Mouse (Mus musculus) liver, adult 2 months (tissue): ENCODE measurements around the gene Pcsk6. TPM values are rescaled to one million over a fixed set of nuclear protein-coding genes. Genes with fewer than 3 reads are reported as not detected.

ENCODE experiments used
- DNase-seq: peaks from one replicate; pipeline ENCODE4 v3.0.0-alpha.2; 2011; ENCODE audit warnings: low read depth, low spot score; ENCODE audit errors: extremely low read depth
- H3K27ac ChIP-seq: fragments of 200-500 bp; replicated peaks from 2 replicates; pipeline ENCODE4 v1.5.1; 2012; ENCODE audit warnings: low read depth, mild to moderate bottlenecking, control low read depth, inconsistent platforms, low read length; ENCODE audit not compliant: insufficient read depth
- H3K27me3 ChIP-seq: fragments of 200-500 bp; 2 replicates; pipeline ENCODE4 v1.6.1; 2012; ENCODE audit warnings: mild to moderate bottlenecking, moderate library complexity, low read length, inconsistent platforms; ENCODE audit not compliant: control insufficient read depth, insufficient read depth
- H3K36me3 ChIP-seq: fragments of 200-500 bp; 2 replicates; pipeline ENCODE4 v1.6.1; 2012; ENCODE audit warnings: low read length, inconsistent platforms; ENCODE audit not compliant: control insufficient read depth, insufficient read depth
- H3K4me1 ChIP-seq: fragments of 200-500 bp; 2 replicates; pipeline ENCODE4 v1.6.1; 2011; ENCODE audit warnings: low read length; ENCODE audit not compliant: control insufficient read depth, insufficient read depth
- H3K4me3 ChIP-seq: fragments of 200-500 bp; 2 replicates; pipeline ENCODE4 v1.5.1; 2011; ENCODE audit warnings: low read depth, mild to moderate bottlenecking, control low read depth, low read length, moderate library complexity; ENCODE audit not compliant: insufficient read depth
- H3K79me2 ChIP-seq: fragments of 200-500 bp; 2 replicates; pipeline ENCODE4 v1.6.1; 2012; ENCODE audit warnings: inconsistent platforms, mild to moderate bottlenecking, low read length, moderate library complexity; ENCODE audit not compliant: control insufficient read depth, insufficient read depth
- H3K9ac ChIP-seq: fragments of 200-500 bp; 2 replicates; pipeline ENCODE4 v1.6.1; 2012; ENCODE audit warnings: low read depth, mild to moderate bottlenecking, control low read depth, inconsistent platforms, low read length
- CTCF ChIP-seq: fragments of 200-500 bp; IDR thresholded peaks from 2 replicates; pipeline ENCODE4 v1.5.1; 2011; ENCODE audit warnings: low read depth, low read length, control low read depth
- POLR2A ChIP-seq: fragments of 200-500 bp; IDR thresholded peaks from 2 replicates; pipeline ENCODE4 v1.6.1; 2011; ENCODE audit warnings: low read length, control low read depth; ENCODE audit not compliant: insufficient read depth; ENCODE audit errors: extremely low read depth
- WGBS: fragments of 180-500 bp; shearing (Covaris S2); methylation state at CpG from one replicate; pipeline ENCODE4 v1.1.7; 2018; 5-methylcytosine and 5-hydroxymethylcytosine counted together
- polyA plus RNA-seq: library from polyadenylated mRNA; depleted of rRNA; stranded (reverse); fragments of >200 nt; gene quantifications from 2 replicates; pipeline ENCODE4 v1.2.3, GENCODE M21; 2012
- total RNA-seq: library from RNA; depleted of rRNA; stranded (reverse); fragments of >200 nt; gene quantifications from 2 replicates; pipeline ENCODE4 v1.2.3, GENCODE M21; 2014

Gene Pcsk6
- total and polyA plus RNA-seq, 2 experiments, result 43.2 to 50.2 TPM

GRCm38 (mm10) chr7:66008892-66009273, 147.3 kb downstream of the Pcsk6 start:
- no peak overlapping the region for H3K27ac ChIP-seq
- peaks cover 2% of the 10 kb centered on the region; the same call in 1 of the 2 replicates for H3K4me1 ChIP-seq
- no peak overlapping the region for H3K4me3 ChIP-seq
- TF ChIP-seq POLR2A (no peak), CTCF (no peak)
- H3K27me3 ChIP-seq, result no peaks in the 10 kb centered on the region
- no peak for DNase-seq
- peaks cover 3% of the 10 kb centered on the region; the same call in 1 of the 2 replicates for H3K36me3 ChIP-seq
- WGBS, result 91% methylated on average over 16 of the region's 16 CpGs
- H3K79me2 ChIP-seq, result no peaks in the 10 kb centered on the region
- no peak overlapping the region for H3K9ac ChIP-seq

- no peak for TF ChIP-seq CTCF
- TF ChIP-seq POLR2A, result no peak
- WGBS, result 78% methylated on average over 6 of the region's 6 CpGs
- H3K27me3 ChIP-seq, result no peaks in the 10 kb centered on the region
These were observed 149.0 kb downstream of the Pcsk6 start for GRCm38 (mm10) chr7:66010518-66010917.

GRCm38 (mm10) chr7:66027747-66028146, 166.2 kb downstream of the Pcsk6 start:
- 92% methylated on average over 2 of the region's 2 CpGs for WGBS
- TF ChIP-seq POLR2A (no peak), CTCF (peak; percentile 24)
- Histone ChIP-seq H3K27me3 (no peaks in the 10 kb centered on the region), H3K9ac (no peak overlapping the region), H3K27ac (no peak overlapping the region), H3K4me3 (no peak overlapping the region), H3K36me3 (peaks cover 17% of the 10 kb centered on the region; the same call in 1 of the 2 replicates), H3K4me1 (no peaks in the 10 kb centered on the region), H3K79me2 (no peaks in the 10 kb centered on the region)
- DNase-seq, result no peak

More at GRCm38 (mm10) chr7:66010518-66010917, 149.0 kb downstream of the Pcsk6 start:
- H3K79me2 ChIP-seq, result no peaks in the 10 kb centered on the region
- H3K27ac ChIP-seq, result no peak overlapping the region
- H3K4me3 ChIP-seq, result no peak overlapping the region
- DNase-seq, result no peak
- no peak overlapping the region for H3K9ac ChIP-seq
- no peaks in the 10 kb centered on the region for H3K4me1 ChIP-seq
- H3K36me3 ChIP-seq, result peaks cover 3% of the 10 kb centered on the region; the same call in 1 of the 2 replicates

- no peak for DNase-seq
These were observed 167.4 kb downstream of the Pcsk6 start for GRCm38 (mm10) chr7:66028766-66029512.

GRCm38 (mm10) chr7:66036809-66037208, 175.3 kb downstream of the Pcsk6 start:
- Histone ChIP-seq H3K9ac (no peak overlapping the region), H3K4me1 (no peaks in the 10 kb centered on the region), H3K4me3 (no peak overlapping the region), H3K27ac (no peak overlapping the region), H3K36me3 (peaks cover 13% of the 10 kb centered on the region; the same call in 1 of the 2 replicates), H3K79me2 (no peaks in the 10 kb centered on the region), H3K27me3 (no peaks in the 10 kb centered on the region)
- DNase-seq, result no peak
- WGBS, result 83% methylated on average over 8 of the region's 8 CpGs
- TF ChIP-seq CTCF (no peak), POLR2A (no peak)

More at GRCm38 (mm10) chr7:66028766-66029512, 167.4 kb downstream of the Pcsk6 start:
- Histone ChIP-seq H3K27ac (no peak overlapping the region), H3K4me3 (no peak overlapping the region), H3K9ac (no peak overlapping the region), H3K27me3 (no peaks in the 10 kb centered on the region), H3K36me3 (peaks cover 18% of the 10 kb centered on the region; the same call in 1 of the 2 replicates), H3K79me2 (no peaks in the 10 kb centered on the region), H3K4me1 (no peaks in the 10 kb centered on the region)
- 86% methylated on average over 6 of the region's 6 CpGs for WGBS
- TF ChIP-seq POLR2A, result no peak
- TF ChIP-seq CTCF, result no peak

GRCm38 (mm10) chr7:66038261-66038660, 176.7 kb downstream of the Pcsk6 start:
- Histone ChIP-seq H3K4me3 (no peak overlapping the region), H3K36me3 (peaks cover 13% of the 10 kb centered on the region), H3K27ac (no peak overlapping the region), H3K27me3 (no peaks in the 10 kb centered on the region), H3K79me2 (no peaks in the 10 kb centered on the region), H3K9ac (no peak overlapping the region), H3K4me1 (no peaks in the 10 kb centered on the region)
- 85% methylated on average over 3 of the region's 3 CpGs for WGBS
- DNase-seq, result no peak
- no peak for TF ChIP-seq CTCF
- TF ChIP-seq POLR2A, result no peak
